In the genomic region with DNA sequence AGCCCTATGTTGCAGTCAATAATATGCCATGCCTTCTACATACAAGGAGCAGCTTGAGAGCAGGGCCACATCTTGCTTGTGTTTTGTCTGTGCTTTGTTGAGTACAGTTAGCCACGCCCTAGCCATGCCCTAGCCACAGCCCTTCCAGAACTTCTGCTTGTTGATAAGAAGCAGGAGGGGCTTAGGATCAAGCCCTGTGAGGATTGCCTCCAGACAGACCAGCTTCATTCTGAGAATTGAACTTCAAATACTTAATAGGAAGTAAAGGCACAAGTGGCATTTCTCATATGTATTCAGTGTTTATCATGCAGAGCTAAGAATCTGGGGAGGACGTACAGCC, we compare ENCODE assay signal across 13 mouse cellular contexts.
DNase-seq lines count a peak whose midpoint lies in the region; ATAC-seq and TF ChIP-seq lines count a peak whose summit lies in the region.
"Had no signal": no experiment of that assay in that cellular context is flagged by ENCODE, and none has a peak within 500 bp of the region (broad histone marks: within the 10 kb centered on the region; RNA-seq: fewer than 3 reads in every experiment).

No protein-coding gene starts in this region.

- 58% methylated on average over 2 of the region's 2 CpGs for WGBS in lung, embryonic 14.5 days
- 61% methylated on average over 2 of the region's 2 CpGs for WGBS in lung, adult 2 months
- 18% methylated on average over 2 of the region's 2 CpGs for WGBS in liver, embryonic 16.5 days (ENCODE audit: insufficient replicate concordance)
- WGBS in kidney, embryonic 14.5 days = 65% methylated on average over 2 of the region's 2 CpGs

- no peak overlapping the region for H3K4me2 ChIP-seq in lung, embryonic 14.5 days
- H3K4me2 ChIP-seq in liver, embryonic 16.5 days (ENCODE audit: low read depth, low read length) = peak overlapping the region; percentile 53
- no peak overlapping the region for H3K4me2 ChIP-seq in kidney, embryonic 14.5 days (replicated peaks; ENCODE audit: low read depth, low read length)
- H3K4me2 ChIP-seq: embryonic facial prominence, embryonic 13.5 days; forebrain, embryonic 15.5 days; midbrain, embryonic 12.5 days had no signal

- H3K9me3 ChIP-seq in lung, embryonic 14.5 days (ENCODE audit: low read depth, low read length) = no peaks in the 10 kb centered on the region
- no peaks in the 10 kb centered on the region for H3K9me3 ChIP-seq in liver, embryonic 16.5 days (replicated peaks; ENCODE audit: control insufficient read depth, low read length)
- H3K9me3 ChIP-seq in kidney, embryonic 14.5 days (ENCODE audit: control insufficient read depth, low read length) = 0 out of 2 replicates have a peak, but pooled peaks cover 3% of the 10 kb centered on the region
- H3K9me3 ChIP-seq: embryonic facial prominence, embryonic 13.5 days; forebrain, embryonic 15.5 days; midbrain, embryonic 12.5 days had no signal

- no peaks in the 10 kb centered on the region for H3K36me3 ChIP-seq in lung, embryonic 14.5 days (ENCODE audit: insufficient read depth)
- no peaks in the 10 kb centered on the region for H3K36me3 ChIP-seq in liver, embryonic 16.5 days (ENCODE audit: control insufficient read depth, insufficient read depth)
- no peaks in the 10 kb centered on the region for H3K36me3 ChIP-seq in kidney, embryonic 14.5 days (ENCODE audit: control insufficient read depth, insufficient read depth, low read length)
- H3K36me3 ChIP-seq: embryonic facial prominence, embryonic 13.5 days; forebrain, embryonic 15.5 days; midbrain, embryonic 12.5 days had no signal

- H3K27me3 ChIP-seq in lung, embryonic 14.5 days (ENCODE audit: insufficient read depth, low read length) = no peaks in the 10 kb centered on the region
- H3K27me3 ChIP-seq in liver, embryonic 16.5 days (ENCODE audit: control insufficient read depth, insufficient read depth, low read depth, low read length) = no peaks in the 10 kb centered on the region
- H3K27me3 ChIP-seq in kidney, embryonic 14.5 days (ENCODE audit: control insufficient read depth, insufficient read depth, low read length) = no peaks in the 10 kb centered on the region
- H3K27me3 ChIP-seq: embryonic facial prominence, embryonic 13.5 days; forebrain, embryonic 15.5 days; midbrain, embryonic 12.5 days had no signal

- no peak for DNase-seq in lung, embryonic 14.5 days
- DNase-seq in lung, adult 2 months = no peak
- no peak for DNase-seq in urinary bladder, postnatal 14 days (ENCODE audit: low spot score)
- no peak for DNase-seq in cerebellum, adult 9-10 months
- DNase-seq: cerebellum, postnatal 14 days; heart, postnatal 36 days; kidney, adult 18-20 months had no signal

- no peak overlapping the region for H3K27ac ChIP-seq in lung, embryonic 14.5 days (ENCODE audit: low read depth)
- peak overlapping the region; percentile 68 for H3K27ac ChIP-seq in liver, embryonic 16.5 days (ENCODE audit: low read length)
- no peak overlapping the region for H3K27ac ChIP-seq in kidney, embryonic 14.5 days (ENCODE audit: low read depth, low read length)
- H3K27ac ChIP-seq: embryonic facial prominence, embryonic 13.5 days; forebrain, embryonic 15.5 days; midbrain, embryonic 12.5 days had no signal

- peak; percentile 58 for ATAC-seq in lung, embryonic 14.5 days (ENCODE audit: insufficient read depth)
- ATAC-seq in erythroid progenitor cell, adult 5-6 weeks (replicated peaks; ENCODE audit: low FRiP score, poor library complexity, severe bottlenecking) = peak; percentile 98
- ATAC-seq in liver, embryonic 16.5 days (ENCODE audit: low read depth) = peak; percentile 99
- ATAC-seq in kidney, embryonic 14.5 days (ENCODE audit: low FRiP score, low TSS enrichment) = no peak
- ATAC-seq: forebrain, embryonic 15.5 days had no signal

- no peak for TF ChIP-seq CTCF in lung, embryonic 14.5 days (IDR thresholded peaks at IDR 0.05; ENCODE audit: low read depth)
- no peak for TF ChIP-seq CTCF in lung, adult 2 months (IDR thresholded peaks at IDR 0.05; ENCODE audit: insufficient read depth, low read length)

- no peak for TF ChIP-seq POLR2A in lung, adult 2 months (IDR thresholded peaks at IDR 0.05; ENCODE audit: borderline replicate concordance, extremely low read depth, low read depth, low read length)

- no peak overlapping the region for H3K4me3 ChIP-seq in lung, embryonic 14.5 days (ENCODE audit: low read depth, low read length)
- no peak overlapping the region for H3K4me3 ChIP-seq in lung, adult 2 months (replicated peaks; ENCODE audit: extremely low read depth, low read depth, low read length)
- 0 out of 2 replicates have a peak overlapping the region, but pooled peaks have one; percentile 12 for H3K4me3 ChIP-seq in liver, embryonic 16.5 days (ENCODE audit: low read depth, low read length)
- no peak overlapping the region for H3K4me3 ChIP-seq in kidney, embryonic 14.5 days (ENCODE audit: low read length)
- H3K4me3 ChIP-seq: embryonic facial prominence, embryonic 13.5 days; forebrain, embryonic 15.5 days; midbrain, embryonic 12.5 days had no signal

- H3K4me1 ChIP-seq in lung, embryonic 14.5 days (ENCODE audit: insufficient read depth) = peaks cover 6% of the 10 kb centered on the region; the same call in 1 of the 2 replicates
- peaks cover 4% of the 10 kb centered on the region for H3K4me1 ChIP-seq in lung, adult 2 months (ENCODE audit: control insufficient read depth, insufficient read depth, low read length)
- H3K4me1 ChIP-seq in liver, embryonic 16.5 days (ENCODE audit: control insufficient read depth, low read depth, low read length) = peaks cover 23% of the 10 kb centered on the region
- no peaks in the 10 kb centered on the region for H3K4me1 ChIP-seq in kidney, embryonic 14.5 days (ENCODE audit: control insufficient read depth, insufficient read depth, low read length)

- H3K9ac ChIP-seq in lung, embryonic 14.5 days = no peak overlapping the region
- no peak overlapping the region for H3K9ac ChIP-seq in liver, embryonic 16.5 days (ENCODE audit: low read depth, low read length)
- no peak overlapping the region for H3K9ac ChIP-seq in kidney, embryonic 14.5 days (ENCODE audit: low read depth, low read length)
- H3K9ac ChIP-seq: embryonic facial prominence, embryonic 13.5 days; forebrain, embryonic 15.5 days; midbrain, embryonic 12.5 days had no signal
